Mouse (Mus musculus): ENCODE measurements around the gene Alcam. TPM values are rescaled to one million over a fixed set of nuclear protein-coding genes. Genes with fewer than 3 reads are reported as not detected.

Gene Alcam
- polyA plus RNA-seq, 1 experiment = 65.1 TPM

DNA sequence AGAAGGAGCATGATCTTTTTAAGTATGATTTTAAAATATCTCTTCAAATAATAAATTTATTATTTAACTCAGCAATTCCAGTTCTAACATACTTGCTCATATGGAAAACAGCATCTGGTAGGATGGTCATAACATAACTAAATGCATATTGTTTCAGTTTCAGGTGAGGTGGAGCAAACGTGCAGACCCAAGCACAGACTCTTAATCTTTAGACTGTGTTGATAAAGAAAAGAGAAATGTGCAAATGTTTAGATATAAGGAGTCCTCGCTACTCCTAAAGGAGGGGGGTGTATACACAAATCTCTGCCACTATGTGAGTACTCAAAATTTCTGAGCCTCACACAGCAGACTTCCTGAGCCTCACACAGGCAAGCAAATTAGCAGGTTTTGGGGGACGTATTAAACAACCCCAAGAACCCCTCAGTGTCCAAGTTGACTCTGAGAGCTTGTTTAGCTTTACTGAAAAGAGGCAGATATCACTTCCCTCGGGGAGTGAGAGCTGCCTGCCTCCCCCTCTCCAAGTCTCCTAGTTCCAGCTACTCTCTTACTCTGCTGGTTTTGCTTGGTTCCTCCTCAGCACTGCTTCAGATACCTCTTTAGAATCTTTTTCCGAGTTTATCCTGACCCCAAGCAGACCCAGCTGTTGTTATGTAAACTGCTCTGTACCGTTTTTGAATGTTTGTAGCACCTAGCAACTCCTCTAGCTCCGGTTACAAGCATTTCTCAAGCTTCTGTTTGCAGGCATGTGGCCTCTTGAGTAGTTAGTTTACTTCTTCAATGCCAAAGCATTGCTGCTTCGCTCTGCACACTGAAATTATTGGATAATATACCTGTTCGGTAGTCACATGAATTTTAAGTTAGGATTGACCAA is 10.0 kb downstream of the Alcam start:
- DNase-seq (ENCODE audit: extremely low spot score in 1 of 2, low spot score in 1 of 2) = no peak

GRCm38 (mm10) chr16:52443055-52443454 is 10.8 kb downstream of the Alcam start:
- DNase-seq (ENCODE audit: extremely low spot score in 1 of 2, low spot score in 1 of 2) = no peak

- no peak for DNase-seq (ENCODE audit: extremely low spot score in 1 of 2, low spot score in 1 of 2)
These were observed 14.3 kb downstream of the Alcam start for GRCm38 (mm10) chr16:52439600-52439999.

DNA sequence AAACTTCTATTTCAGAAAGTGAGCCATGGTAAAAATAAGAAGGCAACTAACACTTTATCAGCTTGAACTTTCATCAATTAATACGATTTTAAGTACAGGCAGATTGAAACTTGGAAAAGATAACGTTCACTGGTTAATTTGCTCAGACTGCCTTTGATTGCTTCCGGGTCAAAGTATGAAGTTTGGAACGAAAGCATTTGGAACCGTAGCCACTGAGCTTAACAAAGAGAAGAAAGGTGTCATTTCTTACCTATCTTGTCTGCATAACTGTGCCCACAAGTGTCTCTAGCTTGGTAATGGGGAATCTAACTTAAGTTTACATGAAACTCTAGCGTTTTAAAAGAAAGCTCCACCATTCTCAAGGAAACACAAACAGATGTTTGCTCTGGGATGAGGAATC is 14.9 kb downstream of the Alcam start:
- no peak for DNase-seq (ENCODE audit: extremely low spot score in 1 of 2, low spot score in 1 of 2)

DNA sequence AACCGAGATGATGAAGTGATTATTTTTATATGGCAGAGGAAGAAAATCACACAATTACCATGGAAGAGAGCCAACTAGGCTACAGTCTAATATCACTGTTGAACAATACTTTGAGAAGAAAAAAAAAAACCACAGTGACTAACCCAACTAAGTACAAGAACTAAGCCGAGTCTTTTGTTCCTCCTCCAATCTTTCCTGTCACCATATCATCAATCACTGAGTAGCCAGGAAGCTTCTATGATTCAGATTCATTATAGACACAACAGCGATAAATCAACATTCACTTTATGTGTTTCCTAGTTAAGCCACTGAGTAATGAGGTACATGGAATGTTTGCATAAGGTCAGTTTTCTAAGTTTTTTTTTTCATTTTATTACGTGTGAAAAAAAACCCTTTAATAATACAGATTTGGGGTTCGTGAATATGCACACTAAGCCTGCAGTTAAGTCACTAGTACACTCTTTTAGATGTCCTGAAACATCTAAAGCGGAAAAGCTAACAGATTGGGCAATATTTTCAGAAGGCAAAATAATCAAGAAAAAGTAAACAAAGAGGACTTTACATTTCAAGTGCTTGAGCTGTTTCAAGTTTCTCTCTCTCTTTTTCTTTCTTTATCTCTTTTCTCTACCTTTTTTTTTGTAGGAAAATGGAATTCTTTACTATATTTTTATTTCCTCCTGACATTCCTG is 15.5 kb downstream of the Alcam start:
- no peak for DNase-seq (ENCODE audit: extremely low spot score in 1 of 2, low spot score in 1 of 2)

DNA sequence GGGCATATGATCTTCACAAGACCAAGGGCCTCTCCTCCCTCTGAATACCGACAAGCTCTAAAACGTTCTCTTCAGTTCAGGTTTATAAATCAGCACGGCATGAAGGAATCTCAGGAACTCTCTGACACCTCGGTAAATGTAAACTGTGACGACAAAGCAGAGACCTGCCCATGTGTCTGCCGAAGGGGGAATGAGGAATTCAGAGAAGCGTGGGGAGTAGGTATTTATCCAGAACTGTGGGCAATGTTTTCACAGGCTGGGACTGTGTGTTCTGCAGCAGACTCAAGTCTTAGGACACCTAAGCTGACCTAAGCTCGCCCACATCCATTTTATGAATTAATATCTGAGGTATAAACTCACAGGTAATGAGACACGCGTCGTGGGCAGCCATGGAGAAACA is 20.7 kb downstream of the Alcam start:
- DNase-seq (ENCODE audit: extremely low spot score in 1 of 2, low spot score in 1 of 2) = no peak

GRCm38 (mm10) chr16:52432072-52432471 is 21.8 kb downstream of the Alcam start:
- DNase-seq (ENCODE audit: extremely low spot score in 1 of 2, low spot score in 1 of 2) = no peak

DNA sequence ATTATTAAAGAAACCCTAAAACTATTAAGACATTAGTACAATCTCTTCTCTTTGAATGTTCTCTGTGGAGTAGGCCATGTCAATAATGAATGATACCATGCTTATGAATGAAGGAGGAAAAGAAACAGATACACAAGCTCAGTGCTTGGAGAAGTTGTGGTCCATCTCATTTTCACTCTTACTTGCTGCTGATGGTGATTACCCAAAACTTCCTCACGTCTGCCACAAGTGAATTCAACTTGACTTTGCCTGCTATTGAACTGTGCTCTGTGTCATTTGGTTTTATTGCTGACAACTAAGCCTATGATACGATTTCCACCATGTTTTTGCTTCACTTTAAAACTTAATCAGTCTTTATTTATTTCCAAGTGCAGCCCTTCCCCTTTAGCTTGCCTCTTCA is 22.3 kb downstream of the Alcam start:
- no peak for DNase-seq (ENCODE audit: extremely low spot score in 1 of 2, low spot score in 1 of 2)

- DNase-seq (ENCODE audit: extremely low spot score in 1 of 2, low spot score in 1 of 2) = no peak
These were observed 23.8 kb downstream of the Alcam start for GRCm38 (mm10) chr16:52430073-52430472.

DNA sequence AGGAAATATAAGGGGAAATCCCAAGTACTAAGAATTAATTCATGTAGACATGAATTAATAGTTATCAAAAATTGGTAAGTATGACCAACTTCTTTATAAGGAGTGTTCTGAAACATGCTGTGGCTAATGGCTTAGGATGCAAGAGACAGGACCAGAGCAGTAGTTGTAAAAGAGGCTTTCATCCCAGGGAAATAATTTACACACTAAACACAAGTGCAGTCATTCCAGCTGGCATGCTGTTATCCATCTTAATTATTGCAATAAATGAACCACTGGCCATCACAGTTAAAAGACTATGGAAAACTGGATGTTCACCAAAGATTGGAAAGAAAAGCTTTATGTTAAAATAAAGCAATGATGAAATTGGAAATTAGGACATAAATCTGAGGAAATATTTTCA is 24.2 kb downstream of the Alcam start:
- no peak for DNase-seq (ENCODE audit: extremely low spot score in 1 of 2, low spot score in 1 of 2)

DNA sequence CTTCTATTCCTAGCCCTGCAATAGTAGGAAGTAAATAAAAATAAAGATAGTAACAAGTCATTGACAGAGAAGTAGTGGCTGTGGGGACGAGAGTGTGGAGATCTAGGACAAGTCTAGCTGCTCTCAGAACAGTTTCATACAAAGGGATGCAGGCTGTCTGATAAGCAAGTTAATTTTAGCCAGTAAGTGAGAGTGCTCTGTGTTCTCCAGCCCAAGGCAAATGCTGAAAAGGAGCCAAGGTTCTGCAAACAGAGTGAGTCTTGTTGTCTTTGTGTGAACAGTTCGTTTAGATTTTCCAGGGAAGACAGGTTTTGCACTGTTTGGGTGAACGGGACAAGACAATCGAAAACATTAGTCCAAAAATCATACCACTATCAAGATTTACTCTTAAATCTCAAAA is 25.4 kb downstream of the Alcam start:
- peak; percentile 65 to 68 for DNase-seq (ENCODE audit: extremely low spot score in 1 of 2, low spot score in 1 of 2)

DNA sequence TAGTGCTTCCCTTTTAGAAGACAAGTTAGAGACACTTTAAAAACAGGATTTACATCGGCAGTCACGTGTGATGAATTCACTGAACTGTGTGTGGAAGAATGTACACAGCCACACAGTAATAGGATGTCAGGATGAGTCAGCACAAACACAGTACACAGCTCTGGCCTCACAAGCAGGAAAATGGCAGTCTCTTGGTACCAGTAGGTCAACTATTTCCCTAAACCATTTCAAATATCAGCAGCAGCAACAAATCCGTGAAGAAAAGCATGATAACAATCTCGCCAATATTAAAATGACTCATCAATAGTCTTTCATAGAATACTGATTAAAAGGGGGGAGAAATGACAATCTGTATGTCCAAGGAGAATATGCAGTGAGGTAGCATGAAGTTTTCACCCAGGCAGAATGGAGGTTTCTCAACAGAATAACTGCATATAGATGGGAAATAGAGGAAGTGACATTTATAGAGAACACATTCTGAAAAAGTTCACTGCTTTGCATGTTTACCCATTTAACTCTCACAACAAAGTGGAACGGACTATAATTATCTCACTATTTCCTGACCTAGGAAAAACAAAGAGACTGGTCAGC is 35.2 kb downstream of the Alcam start:
- DNase-seq (ENCODE audit: extremely low spot score in 1 of 2, low spot score in 1 of 2) = no peak

- DNase-seq (ENCODE audit: extremely low spot score in 1 of 2, low spot score in 1 of 2) = no peak
These were observed 35.9 kb downstream of the Alcam start for GRCm38 (mm10) chr16:52417982-52418381.

DNA sequence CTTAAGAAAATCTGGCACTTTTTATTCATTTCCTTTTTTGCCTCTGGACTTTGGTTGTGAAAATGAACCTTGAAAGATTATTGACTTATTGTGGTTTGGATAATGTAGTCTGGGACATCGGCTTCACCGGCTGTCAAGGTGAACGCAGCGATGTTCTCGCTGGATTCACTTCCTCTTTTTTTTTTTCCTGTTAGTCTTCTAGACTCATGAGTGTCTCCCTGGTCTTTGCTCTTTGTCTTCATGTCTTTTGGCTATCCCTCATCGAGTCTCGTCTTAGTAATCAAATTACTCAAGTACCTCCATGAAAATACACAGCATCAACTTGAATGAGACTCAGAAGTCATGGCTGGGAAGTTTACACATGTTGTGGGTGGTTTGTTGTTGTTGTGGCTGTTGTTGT is 36.7 kb downstream of the Alcam start:
- no peak for DNase-seq (ENCODE audit: extremely low spot score in 1 of 2, low spot score in 1 of 2)

GRCm38 (mm10) chr16:52413714-52414113 is 40.2 kb downstream of the Alcam start:
- DNase-seq (ENCODE audit: extremely low spot score in 1 of 2, low spot score in 1 of 2) = no peak

GRCm38 (mm10) chr16:52406072-52406471 is 47.8 kb downstream of the Alcam start:
- DNase-seq (ENCODE audit: extremely low spot score in 1 of 2, low spot score in 1 of 2) = peak in 1 of 2 experiments; percentile 30

DNA sequence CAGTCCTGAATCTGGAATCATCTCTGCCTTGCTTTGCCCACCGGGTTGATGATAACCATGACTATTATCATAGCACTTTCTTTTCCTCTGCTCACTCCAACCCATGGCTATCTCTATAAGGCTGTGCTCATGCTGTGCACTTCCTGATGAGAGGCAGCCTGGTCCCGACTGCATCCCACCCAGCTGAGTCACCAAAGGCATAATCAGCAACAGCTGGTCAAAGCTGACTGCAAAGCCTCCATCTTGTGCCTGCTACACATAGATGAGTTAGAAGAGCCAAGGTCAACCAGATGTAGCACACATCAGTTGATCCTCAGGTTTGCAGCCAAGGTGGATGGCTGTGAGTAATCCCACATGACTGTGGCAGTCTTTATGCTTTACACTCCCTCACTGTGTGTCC is 48.6 kb downstream of the Alcam start:
- DNase-seq (ENCODE audit: extremely low spot score in 1 of 2, low spot score in 1 of 2) = no peak

GRCm38 (mm10) chr16:52399112-52399511 is 54.8 kb downstream of the Alcam start:
- DNase-seq (ENCODE audit: extremely low spot score in 1 of 2, low spot score in 1 of 2) = peak in 1 of 2 experiments; percentile 28

DNA sequence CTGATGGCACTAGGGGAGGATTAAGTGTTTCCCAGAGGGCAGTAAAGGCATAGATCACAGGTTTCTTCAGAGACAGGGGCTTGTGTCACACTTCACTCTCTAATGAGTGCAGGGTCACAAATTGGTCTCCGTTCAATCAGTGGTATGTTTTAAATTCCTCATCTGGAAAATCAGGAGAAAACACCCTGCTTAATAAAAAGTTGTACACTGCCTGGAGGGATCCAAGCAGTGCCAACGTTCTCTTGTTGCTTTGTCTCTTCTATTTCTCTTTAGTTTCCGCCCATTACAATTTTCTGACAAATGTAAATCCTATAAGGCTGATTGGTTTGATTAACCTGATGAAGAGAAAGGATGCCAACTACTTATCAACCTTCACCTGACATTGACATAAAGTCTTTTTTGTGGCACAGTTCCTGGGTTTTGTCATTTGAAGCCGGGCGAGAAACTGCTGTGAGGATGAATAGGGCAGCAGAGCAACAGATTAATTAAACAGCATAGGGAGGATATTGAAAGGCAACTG is 67.0 kb downstream of the Alcam start:
- DNase-seq (ENCODE audit: extremely low spot score in 1 of 2, low spot score in 1 of 2) = no peak

DNA sequence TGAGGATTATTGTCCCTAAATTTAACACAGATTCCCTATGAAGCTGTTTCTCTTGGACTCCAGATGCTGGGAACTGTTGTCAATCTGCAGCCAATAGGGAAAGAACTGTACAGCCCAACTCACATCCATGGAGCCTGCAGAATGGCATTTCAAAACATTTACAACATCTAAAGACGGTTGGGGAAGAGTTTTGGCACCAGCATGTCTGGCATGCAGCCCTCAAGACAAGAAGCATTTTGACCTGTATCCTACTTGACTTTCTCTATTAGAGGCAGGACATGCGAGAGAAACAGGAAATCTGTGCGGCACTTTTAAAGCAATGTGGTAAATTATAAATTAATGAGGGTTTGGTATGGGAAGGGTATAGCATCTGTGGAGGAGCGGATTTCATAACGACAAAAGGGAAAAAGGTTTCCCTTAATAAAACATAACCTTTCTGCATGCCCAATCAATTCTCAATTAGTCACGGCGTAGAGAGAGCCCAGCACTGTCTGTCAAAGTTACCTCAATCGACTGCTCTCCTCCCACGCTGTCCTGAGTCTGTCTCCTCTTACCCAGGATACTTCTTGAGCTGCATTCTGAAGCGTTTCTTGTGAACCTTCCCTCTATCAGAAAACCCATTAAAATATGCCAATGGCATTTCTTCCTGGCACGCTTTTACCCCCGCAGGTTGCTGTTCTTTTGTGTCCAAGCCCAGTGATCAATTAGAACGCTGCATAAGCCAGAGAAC is 70.3 kb downstream of the Alcam start:
- DNase-seq (ENCODE audit: extremely low spot score in 1 of 2, low spot score in 1 of 2) = no peak

Data from frontal cortex, adult 2 months (tissue).